Mouse (Mus musculus): ENCODE measurements around the gene Olfr692. TPM values are rescaled to one million over a fixed set of nuclear protein-coding genes. Genes with fewer than 3 reads are reported as not detected.
A peak's percentile ranks its signal among the peaks of the same experiment; 100 is the strongest.
"Not testable (repeated sequence)": the region's sequence is repeated elsewhere in the genome, so short reads cannot be mapped to it uniquely, and the experiment has no call there.

Gene Olfr692
- not detected for total RNA-seq (2021)
- long read RNA-seq, experiment 1: 0 reads
- long read RNA-seq, experiment 2: 0 reads

DNA sequence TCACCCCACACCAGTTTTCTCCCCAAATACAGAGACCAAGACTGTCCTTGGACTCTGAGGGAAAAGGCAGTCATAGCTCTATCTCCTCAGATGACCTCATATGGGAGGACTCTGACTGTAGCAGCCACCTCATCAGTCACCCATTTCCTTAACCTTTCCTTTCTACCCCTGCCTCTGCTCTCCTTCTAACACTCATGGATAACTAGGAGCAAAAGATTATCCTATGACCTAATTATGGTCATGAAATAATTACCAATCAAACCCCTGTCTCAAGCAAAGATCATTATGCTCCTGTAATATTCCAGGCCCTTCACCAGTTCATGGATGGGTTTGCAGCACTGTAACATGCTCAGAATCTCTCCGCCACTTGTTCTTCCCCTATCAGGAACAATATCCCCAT is at the start of gene Olfr692:
Gene Olfr692, plus strand, starts transcription at position 301 of the 400 bp plus-strand sequence.
- intact Hi-C loops (cut with DNase I): no loop called here
- DNase-seq: no peak

DNA sequence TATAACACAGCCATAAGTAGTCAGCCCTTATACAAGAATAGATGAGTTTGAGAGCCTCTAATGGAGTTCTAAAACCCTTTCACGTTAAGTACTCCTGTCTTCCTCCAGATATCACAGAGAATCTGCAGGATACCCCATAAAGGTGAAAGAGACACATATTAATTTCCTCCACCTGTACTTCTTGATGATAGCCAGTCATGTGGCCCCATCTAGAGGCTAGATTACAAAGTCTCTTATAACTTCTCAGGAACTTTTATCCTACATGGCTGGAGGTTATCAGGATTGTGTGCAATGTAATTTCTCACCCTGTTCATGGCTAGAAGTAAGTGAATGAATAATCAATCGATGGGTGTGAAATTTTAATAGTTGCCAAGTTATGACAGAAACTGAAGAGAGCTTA is 42.7 kb upstream of the Olfr692 start:
- intact Hi-C loops (cut with DNase I): loop anchor here (2.0 to 5.0 kb wide), 2 partner anchors 98 to 157 kb away; no protein-coding TSS in a partner anchor

DNA sequence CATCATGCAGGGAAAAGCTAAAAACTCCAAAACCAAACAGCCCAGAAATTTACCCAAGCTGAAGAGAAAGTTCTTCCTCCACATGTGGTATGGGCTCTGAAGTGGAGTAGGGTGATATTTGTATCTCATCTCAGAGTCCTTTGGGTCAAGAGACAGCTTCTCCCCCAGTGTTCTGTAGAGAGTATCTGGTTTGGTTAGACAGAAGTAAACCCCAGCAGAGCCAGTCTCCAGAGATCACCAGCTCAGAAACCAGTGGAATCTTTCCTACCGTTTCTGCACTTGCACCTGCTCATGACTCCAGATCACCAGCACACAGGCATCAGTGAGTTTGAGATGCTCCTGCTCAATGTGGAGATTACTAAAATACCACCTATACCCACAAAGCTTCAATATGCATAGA is 34.0 kb upstream of the Olfr692 start, which contains the start of gene Olfr690:
Gene Olfr690, minus strand, starts transcription at position 101 of the 400 bp plus-strand sequence.
- intact Hi-C loops (cut with DNase I): no loop called here
- no peak for DNase-seq

More for the DNA sequence above, 42.7 kb upstream of the Olfr692 start:
- no peak for DNase-seq

DNA sequence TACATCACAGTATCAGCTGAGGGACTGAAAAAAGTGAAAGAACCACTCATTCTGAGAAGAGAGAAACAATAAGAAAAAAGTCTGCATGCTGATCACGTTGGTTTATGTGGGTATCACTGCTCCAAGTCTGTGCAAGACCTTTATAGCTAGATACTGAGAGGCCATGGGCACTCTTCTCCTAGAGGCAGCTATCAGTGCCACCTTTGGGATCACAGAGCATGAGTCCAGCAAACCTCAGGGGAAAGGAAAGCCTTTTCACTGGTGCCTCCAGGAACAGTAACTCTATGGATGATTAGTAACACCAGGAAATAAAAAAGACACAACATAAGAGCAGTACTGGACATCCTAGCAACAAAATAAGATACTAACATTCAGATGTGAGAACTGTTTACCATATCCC is 25.9 kb upstream of the Olfr692 start, which contains the start of gene Olfr691:
Gene Olfr691, minus strand, starts transcription at position 101 of the 400 bp plus-strand sequence.
- intact Hi-C loops (cut with DNase I): no loop called here
- no peak for DNase-seq

DNA sequence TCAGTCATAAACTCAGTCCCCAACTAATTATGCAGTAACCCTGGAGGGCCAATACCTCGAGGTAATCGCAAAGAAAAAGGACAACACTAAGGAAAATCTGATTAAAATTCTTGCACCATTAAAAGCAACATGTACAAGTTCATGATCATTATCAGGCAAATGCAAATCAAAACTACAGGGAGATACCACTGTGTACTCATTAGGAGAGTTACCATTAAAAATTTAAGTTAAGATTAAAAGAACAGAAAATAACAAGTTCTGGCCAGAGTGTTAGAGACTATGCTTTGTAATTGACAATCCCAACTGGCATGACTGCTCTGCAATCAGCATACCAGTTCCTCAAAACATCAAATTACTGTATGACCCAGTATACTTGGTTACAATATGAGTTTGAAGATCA is 25.3 kb upstream of the Olfr692 start:
- no peak for DNase-seq
- intact Hi-C loops (cut with DNase I): no loop called here

DNA sequence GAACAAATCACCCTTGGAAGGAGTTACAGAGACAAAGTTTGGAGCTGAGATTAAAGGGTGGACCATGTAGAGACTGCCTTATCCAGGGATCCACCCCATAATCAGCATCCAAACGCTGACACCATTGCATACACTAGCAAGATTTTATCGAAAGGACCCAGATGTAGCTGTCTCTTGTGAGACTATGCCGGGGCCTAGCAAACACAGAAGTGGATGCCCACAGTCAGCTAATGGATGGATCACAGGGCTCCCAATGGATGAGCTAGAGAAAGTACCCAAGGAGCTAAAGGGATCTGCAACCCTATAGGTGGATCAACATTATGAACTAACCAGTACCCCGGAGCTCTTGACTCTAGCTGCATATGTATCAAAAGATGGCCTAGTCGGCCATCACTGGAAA is 12.0 kb upstream of the Olfr692 start:
- intact Hi-C loops (cut with DNase I); DNase-seq: not testable (repeated sequence)

DNA sequence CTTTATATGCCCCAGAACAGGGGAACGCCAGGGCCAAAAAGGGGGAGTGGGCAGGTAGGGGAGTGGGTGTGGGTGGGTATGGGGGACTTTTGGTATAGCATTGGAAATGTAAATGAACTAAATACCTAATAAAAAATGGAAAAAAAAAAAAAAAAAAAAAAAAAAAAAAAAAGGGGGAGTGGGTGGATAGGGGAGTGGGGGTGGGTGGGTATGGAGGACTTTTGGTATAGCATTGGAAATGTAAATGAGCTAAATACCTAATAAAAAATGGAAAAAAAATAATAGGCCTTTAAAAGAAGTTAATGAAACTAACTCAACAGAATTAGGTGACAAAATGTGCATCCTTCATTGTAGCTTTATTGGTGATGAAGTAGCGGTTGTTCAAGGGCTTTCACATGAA is 11.5 kb upstream of the Olfr692 start:
- intact Hi-C loops (cut with DNase I); DNase-seq: not testable (repeated sequence)

DNA sequence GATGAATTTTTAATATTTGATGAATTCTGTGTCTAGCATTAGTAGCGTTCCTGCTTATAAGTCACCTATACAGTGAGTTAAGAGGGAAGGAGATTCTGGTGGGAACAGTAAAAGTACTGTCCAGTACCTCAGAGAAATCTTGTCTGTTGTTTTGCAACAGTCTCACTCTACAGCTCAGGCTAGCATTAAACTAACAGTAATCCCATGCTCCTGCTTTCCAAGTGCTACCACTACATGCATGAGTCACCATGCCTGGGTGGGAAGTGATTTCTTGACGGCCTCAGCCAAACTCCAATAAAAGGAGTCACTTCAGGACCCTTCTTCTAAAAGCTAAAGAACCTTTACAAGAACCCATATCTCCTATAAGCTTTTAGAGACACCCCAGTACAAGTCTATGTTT is 6.3 kb upstream of the Olfr692 start:
- intact Hi-C loops (cut with DNase I): no loop called here
- DNase-seq: no peak

DNA sequence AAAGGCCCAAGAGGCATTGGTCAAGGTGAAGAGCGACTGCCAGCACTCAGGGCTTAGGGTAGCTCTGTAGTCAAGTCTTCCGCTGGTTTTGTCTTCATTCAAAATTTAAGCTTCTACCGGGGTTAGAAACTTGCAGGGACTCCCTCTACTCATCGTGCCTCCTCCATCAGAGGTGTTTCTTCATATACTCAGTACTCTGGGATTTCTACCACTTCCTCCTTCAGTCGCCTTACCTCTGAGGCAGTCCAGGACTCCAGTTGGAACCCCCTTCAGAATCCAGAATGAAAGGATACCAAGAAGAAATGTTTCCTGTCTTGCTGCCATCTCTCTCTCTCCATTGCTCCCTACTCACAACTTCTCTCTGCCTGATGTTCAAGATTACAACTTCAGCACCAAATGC is 762 bp upstream of the Olfr692 start:
- no peak for DNase-seq
- intact Hi-C loops (cut with DNase I): no loop called here

DNA sequence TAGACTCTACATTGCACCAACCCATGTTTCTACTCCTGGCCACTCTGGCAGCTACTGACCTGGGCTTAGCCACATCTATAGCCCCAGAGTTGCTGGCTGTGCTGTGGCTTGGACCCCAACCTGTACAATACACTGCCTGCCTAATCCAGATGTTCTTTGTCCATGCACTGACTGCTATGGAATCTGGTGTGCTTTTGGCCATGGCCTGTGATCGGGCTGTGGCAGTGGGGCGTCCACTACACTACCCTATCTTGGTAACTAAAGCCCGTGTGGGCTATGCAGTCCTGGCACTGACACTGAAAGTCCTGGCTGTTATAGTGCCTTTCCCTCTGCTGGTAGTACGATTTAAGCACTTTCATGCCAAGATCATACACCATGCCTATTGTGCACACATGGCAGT is 491 bp downstream of the Olfr692 start:
- DNase-seq: no peak
- intact Hi-C loops (cut with DNase I): no loop called here

DNA sequence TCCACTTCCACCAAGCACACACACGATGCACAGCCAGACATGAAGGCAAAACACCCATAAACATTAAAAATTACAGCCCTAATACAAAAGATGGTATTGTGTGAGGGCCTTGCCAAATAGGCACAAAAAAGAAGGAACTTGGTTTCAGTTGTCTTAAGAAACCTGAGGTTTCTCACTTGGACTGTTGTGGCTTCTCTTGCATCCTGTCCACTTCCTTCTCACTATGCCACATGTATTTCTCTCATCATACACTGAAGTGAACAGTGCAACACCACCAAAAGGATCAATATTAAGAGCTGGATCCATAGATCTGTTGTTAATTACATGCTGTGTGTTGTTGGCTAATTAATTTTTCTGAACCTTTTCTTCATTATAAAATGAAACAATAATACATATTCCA is 4.9 kb downstream of the Olfr692 start:
- intact Hi-C loops (cut with DNase I): no loop called here
- DNase-seq: no peak

DNA sequence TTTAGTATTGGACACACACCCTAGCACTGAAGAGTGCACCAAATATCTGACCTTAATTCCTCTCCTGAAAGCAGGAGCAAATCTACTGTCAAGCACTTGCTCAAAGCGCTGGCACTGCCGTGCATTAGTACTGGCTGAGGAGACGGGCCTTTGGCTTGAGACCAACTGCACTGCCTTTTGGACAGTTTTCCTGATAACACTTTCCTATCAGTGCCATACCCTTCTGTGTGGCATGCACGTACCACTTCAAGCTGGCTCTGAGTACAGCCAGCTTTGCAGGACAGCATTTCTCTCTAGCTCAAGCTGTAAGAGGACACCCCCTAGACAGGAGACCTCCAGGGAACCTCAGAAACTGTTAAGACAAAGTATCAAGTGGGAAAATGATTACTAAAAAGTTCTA is 5.5 kb downstream of the Olfr692 start:
- intact Hi-C loops (cut with DNase I): no loop called here
- peak; percentile 61 to 68 for DNase-seq

DNA sequence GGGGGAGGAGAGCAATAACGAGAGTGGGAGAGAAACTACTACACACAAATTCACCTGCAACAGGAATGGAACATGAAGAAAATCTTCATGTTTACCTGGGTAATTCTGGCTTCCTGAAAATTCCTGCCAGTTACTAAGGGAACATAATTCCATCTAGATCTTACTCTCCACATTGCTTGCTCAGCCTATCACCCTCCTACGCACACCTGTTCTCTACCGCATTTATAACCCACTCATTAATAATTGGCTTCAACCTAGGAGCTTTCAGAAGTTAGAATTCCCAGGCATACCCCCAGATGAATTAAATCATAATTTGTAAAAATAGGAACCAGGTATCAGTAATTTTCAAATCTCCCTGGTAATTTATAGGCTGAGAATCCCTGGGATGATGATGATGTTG is 5.9 kb downstream of the Olfr692 start:
- intact Hi-C loops (cut with DNase I): no loop called here
- no peak for DNase-seq

DNA sequence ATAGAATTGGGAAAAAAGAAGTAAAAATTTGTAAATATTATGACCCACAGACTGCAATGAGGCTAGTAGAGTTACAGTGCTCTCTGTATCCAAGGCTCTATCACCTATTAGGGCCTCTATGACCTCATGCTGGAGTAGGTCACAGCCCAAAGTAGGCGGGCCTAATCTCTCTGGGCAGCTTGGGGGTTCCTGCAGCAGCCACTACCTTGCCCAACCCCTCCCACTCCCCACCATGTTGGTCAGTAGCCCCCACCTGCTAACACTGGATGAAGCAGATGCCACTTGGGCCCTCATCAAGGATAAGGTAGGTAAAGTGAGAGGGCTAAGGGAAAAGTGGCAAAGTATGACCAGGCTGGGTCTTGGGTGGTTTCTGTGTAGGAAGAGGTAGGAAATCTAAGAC is 6.8 kb downstream of the Olfr692 start, which contains the start of gene Gm5901:
Gene Gm5901, plus strand, starts transcription at position 173 of the 400 bp plus-strand sequence.
- DNase-seq: no peak
- intact Hi-C loops (cut with DNase I): no loop called here

DNA sequence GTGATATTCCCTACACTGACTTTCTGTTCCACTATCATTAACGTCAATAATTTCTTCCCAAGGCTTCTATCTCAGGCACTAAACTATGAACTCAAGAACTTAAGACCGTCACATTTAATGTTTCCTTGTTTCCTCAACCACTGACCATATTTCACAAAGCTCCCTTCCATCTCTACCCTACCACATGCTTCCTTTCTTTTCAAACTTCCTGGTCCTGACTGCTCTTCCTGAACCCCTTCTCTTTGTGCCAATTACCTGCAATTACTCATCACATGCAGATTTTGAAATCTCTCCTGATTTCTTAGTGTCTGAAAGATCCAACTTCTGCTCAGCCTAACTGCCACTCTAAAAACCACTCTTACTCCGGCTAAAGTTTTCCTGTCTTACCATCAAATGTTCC is 12.3 kb downstream of the Olfr692 start:
- intact Hi-C loops (cut with DNase I): no loop called here
- no peak for DNase-seq

DNA sequence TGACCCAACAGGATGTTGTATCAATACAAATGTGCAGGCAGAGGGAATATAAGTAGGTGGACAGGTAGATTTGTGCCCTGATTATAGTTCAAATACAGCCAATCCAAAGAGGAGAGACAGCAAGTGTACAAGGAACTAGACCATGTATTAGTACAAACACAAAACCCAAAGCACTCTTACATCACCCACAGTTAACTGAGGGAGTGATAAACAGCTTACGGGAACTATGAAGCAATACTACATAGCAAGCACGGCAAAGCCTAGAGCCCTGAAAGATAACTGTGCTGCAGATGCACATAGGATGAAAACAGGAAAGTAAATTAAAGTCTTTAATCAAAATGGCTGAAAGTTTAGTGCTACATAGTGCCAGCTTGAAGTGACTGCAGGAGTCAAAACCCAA is 19.7 kb downstream of the Olfr692 start:
- intact Hi-C loops (cut with DNase I): no loop called here
- no peak for DNase-seq

DNA sequence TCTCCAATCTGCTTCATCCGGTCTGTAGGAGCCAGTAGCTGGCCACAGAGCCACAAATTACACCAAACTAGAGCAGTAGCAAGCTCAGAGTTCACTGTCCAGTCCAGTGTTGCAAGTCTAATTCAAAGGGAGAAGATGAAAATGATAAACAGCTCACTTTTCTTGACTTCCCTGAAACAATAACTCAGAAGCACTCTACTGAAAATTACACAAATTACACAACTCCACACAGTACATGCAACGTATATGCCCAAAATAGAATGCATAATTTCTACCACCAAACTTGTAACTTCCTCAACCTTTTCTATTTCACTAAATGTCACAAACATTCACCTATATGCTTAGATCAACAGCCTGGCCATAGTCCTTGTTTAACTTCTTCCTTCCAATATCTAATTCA is 22.2 kb downstream of the Olfr692 start:
- intact Hi-C loops (cut with DNase I): no loop called here
- no peak for DNase-seq

DNA sequence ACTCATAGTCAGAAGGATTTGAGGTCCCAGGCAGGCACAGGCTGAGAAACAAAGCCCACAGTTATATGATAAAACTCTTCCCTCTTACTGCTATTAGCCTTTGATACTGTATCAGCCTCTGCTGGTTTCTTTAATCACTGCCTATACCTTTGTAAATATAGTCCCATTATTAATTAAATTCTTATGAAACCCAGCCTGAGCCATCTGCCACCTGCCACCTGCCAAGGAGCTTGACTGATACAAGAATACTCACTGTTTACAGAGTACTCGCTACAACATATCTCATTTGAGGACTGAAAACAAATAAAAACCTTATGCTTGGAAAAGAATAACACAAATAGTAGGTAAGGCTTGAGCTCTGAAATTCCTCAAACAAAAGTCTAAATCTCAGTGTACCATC is 26.6 kb downstream of the Olfr692 start:
- intact Hi-C loops (cut with DNase I): no loop called here
- no peak for DNase-seq

DNA sequence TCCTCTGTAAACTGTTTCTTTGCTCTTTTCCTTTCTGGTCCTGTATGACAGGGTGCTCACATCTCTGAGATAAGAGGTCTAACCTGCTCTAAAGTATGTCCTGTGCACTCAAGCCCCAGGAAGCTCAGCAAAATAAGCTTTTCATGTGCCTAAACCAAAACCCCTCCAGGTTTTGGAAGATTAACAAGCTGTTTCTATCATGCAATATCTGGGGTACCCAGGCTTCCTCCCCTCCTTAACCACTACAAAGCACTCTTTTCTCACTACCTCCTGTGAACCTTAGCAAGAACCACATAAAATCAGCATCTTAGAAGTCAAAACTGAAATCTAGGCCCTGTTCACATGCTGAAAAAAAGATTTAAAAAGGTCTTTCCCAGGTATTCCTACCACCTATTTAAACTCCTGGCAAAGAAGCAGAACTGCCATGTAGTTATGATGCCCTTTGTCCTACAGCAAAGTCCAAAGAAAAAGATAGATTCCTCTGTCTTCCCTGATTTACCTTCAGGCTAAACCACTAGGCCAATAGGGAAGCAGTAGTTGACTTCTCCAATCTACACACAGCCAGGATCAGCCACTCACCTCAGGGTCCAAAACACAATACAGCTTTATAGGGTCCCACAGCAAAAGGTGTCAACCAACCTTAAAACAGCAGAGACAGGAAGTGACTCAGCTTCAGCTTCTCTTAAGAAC is 27.2 kb downstream of the Olfr692 start:
- DNase-seq: no peak
- intact Hi-C loops (cut with DNase I): no loop called here

DNA sequence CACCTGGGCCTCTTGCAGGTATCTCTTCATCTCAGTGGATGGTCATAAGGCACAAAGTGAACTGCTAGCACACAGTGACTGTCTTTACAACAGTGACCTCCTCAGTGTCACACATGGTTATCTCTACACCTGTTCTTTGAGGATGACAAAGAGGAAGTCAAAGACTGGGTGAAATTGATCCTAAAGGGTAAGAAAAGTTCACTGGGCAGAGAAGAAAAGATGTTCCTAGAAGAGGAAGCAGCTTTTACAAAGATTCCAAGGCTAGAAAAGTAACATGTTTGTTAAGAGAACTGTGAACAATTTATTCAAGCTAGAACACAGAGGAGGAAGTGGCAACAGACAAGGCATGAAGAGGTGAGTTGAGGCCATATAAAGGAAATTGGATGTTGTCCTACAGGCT is 28.1 kb downstream of the Olfr692 start:
- no peak for DNase-seq
- intact Hi-C loops (cut with DNase I): no loop called here

DNA sequence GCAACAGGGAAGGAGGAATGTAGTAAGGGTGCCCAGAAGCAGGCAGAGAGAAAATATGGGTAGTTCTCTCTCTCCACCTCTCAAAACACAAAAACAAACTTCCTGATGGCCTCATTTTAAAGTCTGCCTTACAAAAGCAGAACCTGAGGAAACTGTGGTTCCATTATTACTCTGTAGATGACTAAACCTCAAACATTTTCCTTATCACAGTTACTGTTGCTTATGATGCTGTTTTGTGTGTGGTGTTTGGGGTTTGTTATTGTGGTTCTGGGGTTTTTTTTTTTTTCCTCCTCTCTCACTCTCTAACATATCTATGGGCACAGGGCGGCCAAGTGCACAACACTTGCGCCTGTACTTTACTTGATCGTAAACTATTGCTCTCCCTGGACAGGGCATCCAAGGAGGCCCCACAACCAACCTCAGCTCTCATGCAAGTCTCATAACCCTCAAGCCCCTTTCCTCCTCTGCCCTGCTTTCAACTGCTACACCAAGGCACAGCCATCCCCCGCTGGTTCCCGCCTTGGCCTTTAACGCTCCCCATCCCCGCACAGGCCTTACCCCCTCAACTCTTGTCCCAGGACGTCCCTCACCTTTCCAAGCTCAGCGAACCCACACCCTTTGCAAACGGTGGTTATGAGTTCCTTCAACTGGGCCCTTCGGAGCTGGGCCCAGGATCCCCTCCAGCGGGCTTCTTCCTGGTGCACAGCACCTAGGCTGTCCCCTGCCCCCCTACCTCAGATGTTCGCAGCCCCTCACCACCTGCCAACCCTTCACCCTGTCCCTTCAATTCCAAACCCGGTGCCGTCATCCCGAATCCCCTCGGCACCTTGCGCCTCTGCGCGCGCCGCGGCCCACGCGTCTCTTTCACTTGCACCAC is 31.3 kb downstream of the Olfr692 start:
- DNase-seq: no peak
- intact Hi-C loops (cut with DNase I): no loop called here
